Comparison of ENCODE assay signal across 13 mouse cellular contexts in genomic region chr11:43531619-43532018, GRCm38 (mm10). TPM values are rescaled to one million over a fixed set of nuclear protein-coding genes. Genes with fewer than 3 reads are reported as not detected.
DNase-seq lines count a peak whose midpoint lies in the region; ATAC-seq and TF ChIP-seq lines count a peak whose summit lies in the region.
"Had no signal": no experiment of that assay in that cellular context is flagged by ENCODE, and none has a peak within 500 bp of the region (broad histone marks: within the 10 kb centered on the region; RNA-seq: fewer than 3 reads in every experiment).

No protein-coding gene starts in this region.

- 0 out of 2 replicates have a peak, but pooled peaks cover 11% of the 10 kb centered on the region for H3K4me1 ChIP-seq in forebrain, postnatal 0 days (ENCODE audit: insufficient read depth)
- peaks cover 30% of the 10 kb centered on the region for H3K4me1 ChIP-seq in forebrain, embryonic 13.5 days
- H3K4me1 ChIP-seq in midbrain, embryonic 14.5 days (ENCODE audit: control insufficient read depth, insufficient read depth, low read length): peaks cover 21% of the 10 kb centered on the region; the same call in 1 of the 2 replicates

- WGBS in forebrain, postnatal 0 days: 45% methylated on average over 5 of the region's 5 CpGs
- 48% methylated on average over 5 of the region's 5 CpGs for WGBS in forebrain, embryonic 13.5 days
- 42% methylated on average over 5 of the region's 5 CpGs for WGBS in midbrain, embryonic 14.5 days

- ATAC-seq in forebrain, postnatal 0 days: peak; percentile 25; the same call in 1 of the 2 replicates
- no peak for ATAC-seq in forebrain, embryonic 13.5 days
- no peak for ATAC-seq in midbrain, embryonic 14.5 days (ENCODE audit: low FRiP score, low TSS enrichment)
- ATAC-seq: forebrain, embryonic 15.5 days had no signal

- no peak for DNase-seq in forebrain, postnatal 0 days
- peak; percentile 26 for DNase-seq in layer of hippocampus, adult 11-12 months (ENCODE audit: low spot score)
- no peak for DNase-seq in layer of hippocampus, postnatal 25 days (ENCODE audit: extremely low spot score in 1 of 2, low spot score in 1 of 2)
- peak; percentile 60 for DNase-seq in R1 (ENCODE audit: low read depth, low spot score)
- DNase-seq in midbrain, embryonic 14.5 days: peak; percentile 69
- no peak for DNase-seq in thymus, postnatal 10 days (ENCODE audit: low spot score in 2 of 2)
- no peak for DNase-seq in cerebellum, postnatal 36 days
- DNase-seq: layer of hippocampus, adult 9-11 months; right cerebral cortex, postnatal 25 days had no signal

- H3K27me3 ChIP-seq in forebrain, postnatal 0 days (ENCODE audit: insufficient read depth, low read length): no peaks in the 10 kb centered on the region
- no peaks in the 10 kb centered on the region for H3K27me3 ChIP-seq in forebrain, embryonic 13.5 days
- H3K27me3 ChIP-seq in midbrain, embryonic 14.5 days (ENCODE audit: control insufficient read depth, insufficient read depth, low read length): no peaks in the 10 kb centered on the region
- H3K27me3 ChIP-seq: forebrain, embryonic 15.5 days; hindbrain, embryonic 15.5 days; limb, embryonic 15.5 days had no signal

- TF ChIP-seq CTCF in forebrain, postnatal 0 days (IDR thresholded peaks at IDR 0.05; ENCODE audit: low read depth): peak; percentile 59

- H3K9ac ChIP-seq in forebrain, postnatal 0 days: no peak overlapping the region
- H3K9ac ChIP-seq in forebrain, embryonic 13.5 days: no peak overlapping the region
- H3K9ac ChIP-seq in midbrain, embryonic 14.5 days (replicated peaks; ENCODE audit: low read length): no peak overlapping the region
- H3K9ac ChIP-seq: forebrain, embryonic 15.5 days; hindbrain, embryonic 15.5 days; limb, embryonic 15.5 days had no signal

- H3K36me3 ChIP-seq in forebrain, postnatal 0 days (ENCODE audit: insufficient read depth): no peaks in the 10 kb centered on the region
- H3K36me3 ChIP-seq in forebrain, embryonic 13.5 days (ENCODE audit: poor library complexity, severe bottlenecking): peaks cover 31% of the 10 kb centered on the region; the same call in 1 of the 2 replicates
- peaks cover 17% of the 10 kb centered on the region for H3K36me3 ChIP-seq in midbrain, embryonic 14.5 days (ENCODE audit: control insufficient read depth, insufficient read depth, low read length)
- H3K36me3 ChIP-seq: forebrain, embryonic 15.5 days; hindbrain, embryonic 15.5 days had no signal

- H3K4me3 ChIP-seq in forebrain, postnatal 0 days (ENCODE audit: low read depth, low read length): no peak overlapping the region
- no peak overlapping the region for H3K4me3 ChIP-seq in forebrain, embryonic 13.5 days
- no peak overlapping the region for H3K4me3 ChIP-seq in midbrain, embryonic 14.5 days (replicated peaks; ENCODE audit: low read depth, low read length)
- H3K4me3 ChIP-seq: forebrain, embryonic 15.5 days; hindbrain, embryonic 15.5 days; limb, embryonic 15.5 days had no signal

- no peak overlapping the region for H3K4me2 ChIP-seq in forebrain, postnatal 0 days (ENCODE audit: low read depth)
- H3K4me2 ChIP-seq in forebrain, embryonic 13.5 days: no peak overlapping the region
- peak overlapping the region; percentile 91; the same call in 1 of the 2 replicates for H3K4me2 ChIP-seq in midbrain, embryonic 14.5 days (ENCODE audit: low read length)
- H3K4me2 ChIP-seq: forebrain, embryonic 15.5 days; limb, embryonic 15.5 days had no signal

- H3K9me3 ChIP-seq in forebrain, postnatal 0 days (ENCODE audit: low read length): no peaks in the 10 kb centered on the region
- H3K9me3 ChIP-seq in forebrain, embryonic 13.5 days (replicated peaks): no peaks in the 10 kb centered on the region
- no peaks in the 10 kb centered on the region for H3K9me3 ChIP-seq in midbrain, embryonic 14.5 days (ENCODE audit: control insufficient read depth, low read length)
- H3K9me3 ChIP-seq: forebrain, embryonic 15.5 days; hindbrain, embryonic 15.5 days; limb, embryonic 15.5 days had no signal

- H3K27ac ChIP-seq in forebrain, postnatal 0 days (ENCODE audit: low read depth, low read length): no peak overlapping the region
- H3K27ac ChIP-seq in forebrain, embryonic 13.5 days: no peak overlapping the region
- no peak overlapping the region for H3K27ac ChIP-seq in midbrain, embryonic 14.5 days (replicated peaks; ENCODE audit: low read depth, low read length)
- H3K27ac ChIP-seq: forebrain, embryonic 15.5 days; hindbrain, embryonic 15.5 days; limb, embryonic 15.5 days had no signal

RNA-seq across cellular contexts. Expression of gene Ccnjl, which starts 3.0 kb away (rescaled TPM):
- 1.3 and 1.8 TPM in 2 replicates for total RNA-seq in forebrain, postnatal 0 days (2014; rRNA removed)
- polyA plus RNA-seq in forebrain, postnatal 0 days (2015; fragmentation: Nextera tagmentation; extraction: Ambion mirVana): 2.3 and 4.5 TPM in 2 replicates
- polyA plus RNA-seq in forebrain, embryonic 13.5 days (2015; fragmentation: Nextera tagmentation; extraction: Ambion mirVana): 13.9 and 15.1 TPM in 2 replicates
- 10 to 100 TPM in 1 of 2 experiments, 1 to 10 TPM in 1; 9.3 to 13.1 TPM for total RNA-seq in layer of hippocampus, postnatal 25 days (2021)
- polyA plus RNA-seq in midbrain, embryonic 14.5 days (2014; fragmentation: Nextera tagmentation; extraction: Ambion mirVana): 11.7 and 16.2 TPM in 2 replicates

RNA-seq across cellular contexts. Expression of gene 4933415A04Rik, which starts 55.2 kb away (rescaled TPM):
- 0.76 and 1.5 TPM in 2 replicates for total RNA-seq in forebrain, postnatal 0 days (2014; rRNA removed)
- polyA plus RNA-seq in forebrain, postnatal 0 days (2015; fragmentation: Nextera tagmentation; extraction: Ambion mirVana): 1.2 and 1.8 TPM in 2 replicates
- polyA plus RNA-seq in forebrain, embryonic 13.5 days (2015; fragmentation: Nextera tagmentation; extraction: Ambion mirVana): 4.8 TPM in 2 replicates
- 1 to 10 TPM; 1.5 to 1.6 TPM for total RNA-seq in layer of hippocampus, postnatal 25 days (2021)
- polyA plus RNA-seq in midbrain, embryonic 14.5 days (2014; fragmentation: Nextera tagmentation; extraction: Ambion mirVana): 3.2 and 3.9 TPM in 2 replicates

RNA-seq across cellular contexts. Expression of gene C1qtnf2, which starts 57.5 kb away (rescaled TPM):
- total RNA-seq in forebrain, postnatal 0 days (2014; rRNA removed): 15.5 and 16.8 TPM in 2 replicates
- 17.6 and 18.7 TPM in 2 replicates for polyA plus RNA-seq in forebrain, postnatal 0 days (2015; fragmentation: Nextera tagmentation; extraction: Ambion mirVana)
- 2.2 and 2.6 TPM in 2 replicates for polyA plus RNA-seq in forebrain, embryonic 13.5 days (2015; fragmentation: Nextera tagmentation; extraction: Ambion mirVana)
- 1 to 10 TPM; 1.0 to 1.9 TPM for total RNA-seq in layer of hippocampus, postnatal 25 days (2021)
- polyA plus RNA-seq in midbrain, embryonic 14.5 days (2014; fragmentation: Nextera tagmentation; extraction: Ambion mirVana): 4.8 and 7.9 TPM in 2 replicates

Comparison
In these comparisons a context has a peak if more than half of its experiments do, and no peak if none do; other contexts are left out.
1. DNase-seq: peak in layer of hippocampus, adult 11-12 months (single experiment), R1 (single experiment) and midbrain, embryonic 14.5 days (single experiment); none in forebrain, postnatal 0 days (single experiment), layer of hippocampus, postnatal 25 days (0 of 2), thymus, postnatal 10 days (0 of 2) and cerebellum, postnatal 36 days (0 of 2).